Mouse (Mus musculus) ovary, postnatal 10 days (tissue): ENCODE measurements around the gene Plg.

Experiments used
- DNase-seq: peaks from one replicate; pipeline ENCODE4 v3.0.0; 2022; ENCODE audit warnings: low spot score

Gene Plg

GRCm38 (mm10) chr17:12453691-12454090 is 75.3 kb downstream of the Plg start:
- DNase-seq, result no peak

- DNase-seq, result no peak
Measured at GRCm38 (mm10) chr17:12455143-12455790, 76.9 kb downstream of the Plg start.

GRCm38 (mm10) chr17:12461168-12461567 is 82.8 kb downstream of the Plg start:
- no peak for DNase-seq

- DNase-seq, result no peak
Measured at GRCm38 (mm10) chr17:12466501-12467000, 88.1 kb downstream of the Plg start.

- no peak for DNase-seq
Measured at GRCm38 (mm10) chr17:12467642-12468041, 89.2 kb downstream of the Plg start.

GRCm38 (mm10) chr17:12468745-12469144 is 90.3 kb downstream of the Plg start:
- DNase-seq, result no peak
